Mouse (Mus musculus): ENCODE data around the gene Fyn.

Fyn gene

GRCm38 (mm10) chr10:39512631-39513314, 144.1 kb downstream of the Fyn start:
- no peak for DNase-seq

- DNase-seq, result no peak
These were observed 146.3 kb downstream of the Fyn start for GRCm38 (mm10) chr10:39514916-39515315.

- no peak for DNase-seq
These were observed 148.0 kb downstream of the Fyn start for GRCm38 (mm10) chr10:39516541-39517133.

GRCm38 (mm10) chr10:39517375-39517774, 148.7 kb downstream of the Fyn start:
- no peak for DNase-seq

- no peak for DNase-seq
These were observed 149.6 kb downstream of the Fyn start for GRCm38 (mm10) chr10:39518232-39518631.

- DNase-seq, result no peak
These were observed 150.2 kb downstream of the Fyn start for GRCm38 (mm10) chr10:39518859-39519258.

- no peak for DNase-seq
These were observed 151.7 kb downstream of the Fyn start for GRCm38 (mm10) chr10:39520123-39520989.

- no peak for DNase-seq
These were observed 152.7 kb downstream of the Fyn start for GRCm38 (mm10) chr10:39521327-39521726.

- DNase-seq, result no peak
These were observed 153.3 kb downstream of the Fyn start for GRCm38 (mm10) chr10:39521861-39522391.

- DNase-seq, result no peak
These were observed 154.4 kb downstream of the Fyn start for GRCm38 (mm10) chr10:39522857-39523614.

- DNase-seq, result no peak
These were observed 155.7 kb downstream of the Fyn start for GRCm38 (mm10) chr10:39524355-39524754.

- DNase-seq, result no peak
These were observed 156.8 kb downstream of the Fyn start for GRCm38 (mm10) chr10:39525431-39525830.

GRCm38 (mm10) chr10:39527113-39527512, 158.5 kb downstream of the Fyn start:
- no peak for DNase-seq

GRCm38 (mm10) chr10:39529179-39529578, 160.5 kb downstream of the Fyn start:
- no peak for DNase-seq

- DNase-seq, result no peak
These were observed 163.5 kb downstream of the Fyn start for GRCm38 (mm10) chr10:39532008-39532740.

GRCm38 (mm10) chr10:39532823-39533222, 164.2 kb downstream of the Fyn start:
- no peak for DNase-seq

GRCm38 (mm10) chr10:39534324-39535026, 165.8 kb downstream of the Fyn start:
- DNase-seq, result peak; percentile 38

GRCm38 (mm10) chr10:39535347-39535746, 166.7 kb downstream of the Fyn start:
- no peak for DNase-seq

GRCm38 (mm10) chr10:39536258-39536657, 167.6 kb downstream of the Fyn start:
- DNase-seq, result no peak

- no peak for DNase-seq
These were observed 171.5 kb downstream of the Fyn start for GRCm38 (mm10) chr10:39540012-39540647.

GRCm38 (mm10) chr10:39540995-39541394, 172.3 kb downstream of the Fyn start:
- DNase-seq, result no peak
